ENCODE assay signal across 9 mouse cellular contexts in genomic region chrX:105080096-105080495, GRCm38 (mm10). TPM values are rescaled to one million over a fixed set of nuclear protein-coding genes. Genes with fewer than 3 reads are reported as not detected.
DNase-seq lines count a peak whose midpoint lies in the region; ATAC-seq and TF ChIP-seq lines count a peak whose summit lies in the region.
"Had no signal": no experiment of that assay in that cellular context is flagged by ENCODE, and none has a peak within 500 bp of the region (broad histone marks: within the 10 kb centered on the region; RNA-seq: fewer than 3 reads in every experiment).

No protein-coding gene starts in this region.

- TF ChIP-seq CTCF in kidney, adult 2 months (conservative IDR thresholded peaks at IDR 0.05; ENCODE audit: insufficient read depth, insufficient read length, low read depth, low read length), result no peak
- TF ChIP-seq CTCF in hindbrain, postnatal 0 days (IDR thresholded peaks at IDR 0.05; ENCODE audit: low read depth), result no peak

- no peak overlapping the region for H3K27ac ChIP-seq in kidney, adult 2 months (ENCODE audit: insufficient read depth, low read depth, low read length)
- 0 out of 2 replicates have a peak overlapping the region, but pooled peaks have one; percentile 41 for H3K27ac ChIP-seq in hindbrain, postnatal 0 days
- no peak overlapping the region for H3K27ac ChIP-seq in midbrain, embryonic 14.5 days (replicated peaks; ENCODE audit: low read depth, low read length)

- 2% methylated on average over 8 of the region's 8 CpGs for WGBS in kidney, adult 2 months
- WGBS in hindbrain, postnatal 0 days, result 16% methylated on average over 8 of the region's 8 CpGs
- WGBS in midbrain, embryonic 14.5 days, result 10% methylated on average over 8 of the region's 8 CpGs

- H3K9ac ChIP-seq in hindbrain, postnatal 0 days (replicated peaks; ENCODE audit: low read length), result peak overlapping the region; percentile 37; the same call in 1 of the 2 replicates
- H3K9ac ChIP-seq in midbrain, embryonic 14.5 days (replicated peaks; ENCODE audit: low read length), result peak overlapping the region; percentile 27

- TF ChIP-seq POLR2A in kidney, adult 2 months (IDR thresholded peaks at IDR 0.05; ENCODE audit: low read depth, low read length), result no peak

- H3K4me3 ChIP-seq in kidney, adult 2 months (ENCODE audit: insufficient read depth, low read depth, low read length), result peak overlapping the region; percentile 87
- H3K4me3 ChIP-seq in hindbrain, postnatal 0 days (ENCODE audit: low read length), result peak overlapping the region; percentile 47
- H3K4me3 ChIP-seq in midbrain, embryonic 14.5 days (replicated peaks; ENCODE audit: low read depth, low read length), result peak overlapping the region; percentile 48

- H3K4me2 ChIP-seq in hindbrain, postnatal 0 days (ENCODE audit: low read depth, low read length), result peak overlapping the region; percentile 75
- H3K4me2 ChIP-seq in midbrain, embryonic 14.5 days (ENCODE audit: low read length), result peak overlapping the region; percentile 63

- no peaks in the 10 kb centered on the region for H3K36me3 ChIP-seq in kidney, adult 2 months (ENCODE audit: control insufficient read depth, insufficient read depth, low read length)
- no peaks in the 10 kb centered on the region for H3K36me3 ChIP-seq in hindbrain, postnatal 0 days (ENCODE audit: insufficient read depth, low read length)
- H3K36me3 ChIP-seq in midbrain, embryonic 14.5 days (ENCODE audit: control insufficient read depth, insufficient read depth, low read length), result peaks cover 4% of the 10 kb centered on the region

- H3K27me3 ChIP-seq in kidney, adult 2 months (replicated peaks; ENCODE audit: control insufficient read depth, insufficient read depth, low read length), result no peaks in the 10 kb centered on the region
- H3K27me3 ChIP-seq in hindbrain, postnatal 0 days (ENCODE audit: insufficient read depth, low read length), result no peaks in the 10 kb centered on the region
- H3K27me3 ChIP-seq in midbrain, embryonic 14.5 days (ENCODE audit: control insufficient read depth, insufficient read depth, low read length), result no peaks in the 10 kb centered on the region
- H3K27me3 ChIP-seq: Patski had no signal

- no peaks in the 10 kb centered on the region for H3K4me1 ChIP-seq in kidney, adult 2 months (ENCODE audit: control insufficient read depth, insufficient read depth, low read length)
- no peaks in the 10 kb centered on the region for H3K4me1 ChIP-seq in hindbrain, postnatal 0 days (ENCODE audit: insufficient read depth, low read length)
- H3K4me1 ChIP-seq in midbrain, embryonic 14.5 days (ENCODE audit: control insufficient read depth, insufficient read depth, low read length), result peaks cover 5% of the 10 kb centered on the region; the same call in 1 of the 2 replicates

- no peak for DNase-seq in kidney, adult 2 months
- DNase-seq in kidney, adult 18-20 months, result no peak
- DNase-seq in hindbrain, postnatal 0 days (ENCODE audit: low spot score), result no peak
- DNase-seq in midbrain, embryonic 14.5 days, result no peak
- DNase-seq in layer of hippocampus, postnatal 14 days (ENCODE audit: low spot score in 2 of 2), result no peak
- DNase-seq in ovary, adult 18-20 months (ENCODE audit: low spot score), result no peak
- DNase-seq in lung, postnatal 25 days (ENCODE audit: low spot score), result no peak

- no peaks in the 10 kb centered on the region for H3K9me3 ChIP-seq in hindbrain, postnatal 0 days (ENCODE audit: low read length)
- H3K9me3 ChIP-seq in midbrain, embryonic 14.5 days (ENCODE audit: control insufficient read depth, low read length), result no peaks in the 10 kb centered on the region

- peak; percentile 27 for ATAC-seq in common myeloid progenitor, adult 5-6 weeks (replicated peaks; ENCODE audit: low read depth, poor library complexity, severe bottlenecking)
- no peak; the same call in 1 of the 2 replicates for ATAC-seq in hindbrain, postnatal 0 days
- no peak for ATAC-seq in midbrain, embryonic 14.5 days (ENCODE audit: low FRiP score, low TSS enrichment)

RNA-seq across cellular contexts. Expression of gene Pbdc1, which starts 0.5 kb away (rescaled TPM):
- polyA plus RNA-seq in kidney, adult 2 months (2012; rRNA removed), result 10.6 and 13.8 TPM in 2 replicates
- 58.5 and 67.1 TPM in 2 replicates for total RNA-seq in common myeloid progenitor, adult 5-6 weeks (2017)
- total RNA-seq in hindbrain, postnatal 0 days (2014; rRNA removed), result 12.8 and 21.9 TPM in 2 replicates
- 31.9 and 35.7 TPM in 2 replicates for polyA plus RNA-seq in hindbrain, postnatal 0 days (2015; fragmentation: Nextera tagmentation; extraction: Ambion mirVana)
- polyA plus RNA-seq in midbrain, embryonic 14.5 days (2014; fragmentation: Nextera tagmentation; extraction: Ambion mirVana), result 29.4 and 34.6 TPM in 2 replicates
- total RNA-seq in layer of hippocampus, postnatal 14 days (2021), result 10 to 100 TPM; 16.4 to 16.6 TPM

RNA-seq across cellular contexts. Expression of gene Magee1, which starts 40.1 kb away (rescaled TPM):
- polyA plus RNA-seq in kidney, adult 2 months (2012; rRNA removed), result 3.6 and 4.8 TPM in 2 replicates
- total RNA-seq in common myeloid progenitor, adult 5-6 weeks (2017), result 0.44 and 2.0 TPM in 2 replicates
- total RNA-seq in hindbrain, postnatal 0 days (2014; rRNA removed), result 237 and 253 TPM in 2 replicates
- 196 and 211 TPM in 2 replicates for polyA plus RNA-seq in hindbrain, postnatal 0 days (2015; fragmentation: Nextera tagmentation; extraction: Ambion mirVana)
- 142 and 145 TPM in 2 replicates for polyA plus RNA-seq in midbrain, embryonic 14.5 days (2014; fragmentation: Nextera tagmentation; extraction: Ambion mirVana)
- total RNA-seq in layer of hippocampus, postnatal 14 days (2021), result 100 to 1,000 TPM; 143 to 146 TPM

Comparison
In these comparisons a context has a peak if more than half of its experiments do, and no peak if none do; other contexts are left out.
1. RNA of gene Magee1, which starts 40.1 kb away (total RNA-seq): 237 to 253 TPM in hindbrain, postnatal 0 days and 143 to 146 TPM in layer of hippocampus, postnatal 14 days; 0.44 to 2.0 TPM in common myeloid progenitor, adult 5-6 weeks; every median in the first group is over 10 times any median in the second.
2. Peak in every context shown above with its lines, with median percentiles within 50 percentile points of each other: H3K4me3 ChIP-seq.